Mouse (Mus musculus) G1E-ER4 (cell line): ENCODE results near the gene Psmc1. TPM values are rescaled to one million over a fixed set of nuclear protein-coding genes. Genes with fewer than 3 reads are reported as not detected.

ENCODE experiments used
- GATA1 ChIP-seq: IDR thresholded peaks from one replicate; pipeline ENCODE4 v1.8.0; 2012; ENCODE audit warnings: low read length, inconsistent platforms
- polyA plus RNA-seq: library from polyadenylated mRNA; stranded (reverse); fragments of >175 nt; gene quantifications from 2 replicates; pipeline ENCODE4 v1.2.3, GENCODE M21; 2012

Gene Psmc1
- polyA plus RNA-seq, 1 experiment = 11.4 TPM

DNA sequence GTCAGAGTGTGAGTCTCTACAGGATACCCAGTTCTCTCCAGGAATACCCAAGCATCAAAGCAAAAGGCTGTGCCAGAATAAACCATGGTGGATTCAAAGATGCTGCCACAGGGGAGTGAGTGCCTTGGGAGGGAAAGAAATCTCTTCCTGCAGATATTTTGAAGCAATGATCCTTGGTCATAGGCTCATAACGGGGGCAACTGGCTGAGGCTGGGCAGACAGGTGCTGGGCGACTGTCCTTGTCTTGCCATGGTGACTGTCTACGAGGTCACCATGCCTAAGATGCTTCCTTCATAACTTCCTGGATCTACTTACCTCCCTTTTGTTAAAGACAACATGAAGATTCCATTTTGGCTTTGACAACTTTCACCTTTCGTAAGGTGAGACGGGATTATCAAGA lies 5.4 kb upstream of the Psmc1 start:
- TF ChIP-seq GATA1 = no peak

DNA sequence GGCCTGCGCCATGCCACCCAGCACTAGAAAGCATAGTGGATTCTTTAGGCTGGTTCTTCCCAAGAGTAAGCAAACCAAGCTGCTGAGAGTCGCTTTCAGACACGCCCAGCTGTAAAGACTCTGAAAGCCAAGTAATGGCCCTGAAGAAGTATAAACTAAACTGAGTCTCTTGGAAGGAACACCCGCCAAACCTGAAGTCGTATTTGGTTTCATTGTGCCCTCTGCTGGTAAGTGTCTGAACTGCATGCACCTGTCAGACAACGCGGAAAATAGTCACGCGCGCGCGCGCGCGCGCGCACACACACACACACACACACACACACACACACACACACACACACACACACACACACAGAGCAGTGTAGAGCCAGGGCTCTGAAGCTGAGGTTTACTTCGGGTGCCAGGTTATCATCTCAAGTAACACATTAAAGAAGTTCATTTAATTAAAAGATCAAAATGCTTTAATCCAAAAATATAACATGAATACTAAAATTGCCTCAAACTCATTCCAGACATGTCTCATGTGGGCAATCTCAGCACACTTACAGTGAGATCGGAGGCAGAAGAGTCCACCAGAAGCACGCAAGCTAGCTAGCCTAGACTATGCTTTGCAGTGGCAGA lies 3.6 kb upstream of the Psmc1 start:
- no peak for TF ChIP-seq GATA1

DNA sequence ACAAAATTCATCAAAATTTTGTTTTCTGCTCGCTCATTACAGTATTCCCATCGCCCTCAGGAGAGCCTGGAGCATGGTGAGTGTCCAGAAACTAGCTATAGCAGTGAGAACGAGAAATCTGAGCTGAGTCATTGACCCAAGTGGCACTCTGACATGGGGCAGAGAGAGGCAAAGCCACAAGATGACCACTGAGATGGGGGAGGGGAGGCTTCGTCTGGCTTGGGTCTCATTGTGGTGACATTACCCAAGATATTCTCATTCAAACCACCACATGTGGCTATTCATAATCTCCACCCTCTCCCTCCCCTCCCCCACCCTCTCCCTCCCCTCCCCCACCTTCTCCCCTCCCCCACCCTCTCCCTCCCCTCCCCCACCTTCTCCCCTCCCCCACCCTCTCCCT lies 2.5 kb upstream of the Psmc1 start:
- no peak for TF ChIP-seq GATA1

DNA sequence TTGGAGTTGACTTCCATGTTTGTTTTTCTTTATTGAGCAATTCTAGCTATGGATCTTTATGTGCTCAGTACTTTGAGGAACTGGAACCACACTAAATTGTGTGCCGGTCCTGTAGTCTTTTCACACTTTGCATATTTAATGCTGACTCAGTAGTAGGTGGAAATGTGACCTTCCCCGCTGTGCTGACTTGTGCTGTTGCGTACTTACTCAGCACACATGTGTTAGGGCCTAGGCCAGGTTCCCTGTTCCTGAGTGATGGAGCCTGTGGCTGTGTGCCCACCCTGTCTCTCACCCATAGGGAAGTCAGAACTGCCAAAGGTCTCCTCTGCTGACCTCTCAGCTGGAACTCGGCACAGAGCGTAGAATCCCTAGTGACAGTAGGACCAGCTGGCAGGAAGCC lies 6.0 kb downstream of the Psmc1 start:
- TF ChIP-seq GATA1 = no peak

DNA sequence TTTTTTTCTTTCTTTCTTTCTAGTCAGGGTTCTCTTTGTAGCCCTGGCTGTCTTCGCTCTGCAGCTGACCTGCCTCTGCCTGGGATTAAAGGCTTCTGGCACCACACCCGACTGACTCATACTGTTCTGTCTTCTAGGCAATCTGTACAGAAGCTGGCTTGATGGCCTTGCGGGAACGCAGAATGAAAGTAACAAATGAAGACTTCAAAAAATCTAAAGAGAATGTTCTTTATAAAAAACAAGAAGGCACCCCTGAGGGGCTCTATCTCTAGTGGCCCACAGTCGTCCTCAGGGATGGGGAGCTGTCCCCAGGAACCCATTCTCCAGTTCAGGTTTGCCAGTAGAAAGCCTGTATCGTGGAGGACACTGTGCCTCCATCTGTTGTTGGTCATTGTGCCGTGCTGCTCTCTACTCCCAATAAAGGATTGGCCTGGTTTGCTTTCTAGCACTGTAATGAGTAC lies 13.0 kb downstream of the Psmc1 start:
- no peak for TF ChIP-seq GATA1

DNA sequence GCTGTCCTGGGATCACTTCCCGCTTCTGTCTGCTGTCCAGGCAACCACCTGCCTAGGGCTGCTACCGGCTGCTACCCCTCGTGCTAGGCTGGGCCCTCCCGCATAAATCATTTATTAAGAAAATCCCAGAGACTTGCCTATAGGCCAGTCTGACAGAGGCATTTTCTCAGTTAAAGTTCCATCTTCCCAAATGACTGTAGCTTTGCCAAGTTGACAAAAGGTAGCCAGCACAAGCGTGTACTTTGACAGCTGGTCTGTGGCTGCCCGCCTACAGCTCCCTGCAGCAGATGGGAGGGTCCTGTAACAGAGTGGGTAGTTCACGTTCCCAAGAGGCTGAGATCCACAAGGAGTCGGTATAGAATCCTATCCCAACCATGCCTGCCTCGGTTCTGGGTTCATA lies 13.5 kb downstream of the Psmc1 start:
- no peak for TF ChIP-seq GATA1

DNA sequence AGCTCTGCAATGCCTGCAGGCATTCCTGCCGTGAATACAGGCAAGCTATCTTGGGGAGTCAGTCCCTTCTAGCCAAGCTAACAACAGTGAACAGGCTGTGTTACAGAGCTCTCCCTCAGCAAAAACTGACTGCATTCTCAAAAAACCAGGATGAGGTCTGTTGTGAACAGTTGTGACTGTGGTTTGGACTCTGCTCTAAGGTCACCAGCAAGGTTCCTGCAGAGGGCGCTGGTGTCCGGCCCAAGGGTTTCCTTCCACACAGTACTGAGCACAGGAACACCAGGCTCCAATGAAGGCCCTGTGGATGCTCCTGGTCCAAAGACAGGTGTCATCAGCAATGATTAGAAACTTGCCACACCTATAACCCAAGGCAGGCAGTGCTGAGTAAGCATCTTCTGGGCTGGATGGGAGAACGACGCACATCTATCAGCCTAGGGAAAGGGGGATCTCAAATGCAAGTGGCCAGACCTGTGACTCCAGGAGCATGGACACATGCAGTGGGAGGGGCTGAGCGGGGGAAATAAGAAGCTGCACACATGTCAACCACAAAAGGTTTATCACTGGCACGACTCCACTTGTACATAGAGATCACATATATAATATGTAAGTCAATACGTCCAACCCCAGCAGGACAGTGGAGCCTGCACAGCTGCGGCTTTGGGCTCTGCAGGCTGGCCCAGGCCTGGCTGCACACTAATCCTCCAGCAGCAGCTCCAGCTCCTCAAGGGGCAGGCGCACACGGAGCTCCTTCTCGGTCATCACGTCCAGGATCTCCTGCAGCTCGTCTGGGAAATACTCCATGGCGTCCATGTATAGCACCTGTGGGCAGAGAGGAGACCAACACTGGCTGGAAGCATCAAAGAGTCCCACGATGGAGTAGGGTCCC lies 15.2 kb downstream of the Psmc1 start:
- no peak for TF ChIP-seq GATA1

DNA sequence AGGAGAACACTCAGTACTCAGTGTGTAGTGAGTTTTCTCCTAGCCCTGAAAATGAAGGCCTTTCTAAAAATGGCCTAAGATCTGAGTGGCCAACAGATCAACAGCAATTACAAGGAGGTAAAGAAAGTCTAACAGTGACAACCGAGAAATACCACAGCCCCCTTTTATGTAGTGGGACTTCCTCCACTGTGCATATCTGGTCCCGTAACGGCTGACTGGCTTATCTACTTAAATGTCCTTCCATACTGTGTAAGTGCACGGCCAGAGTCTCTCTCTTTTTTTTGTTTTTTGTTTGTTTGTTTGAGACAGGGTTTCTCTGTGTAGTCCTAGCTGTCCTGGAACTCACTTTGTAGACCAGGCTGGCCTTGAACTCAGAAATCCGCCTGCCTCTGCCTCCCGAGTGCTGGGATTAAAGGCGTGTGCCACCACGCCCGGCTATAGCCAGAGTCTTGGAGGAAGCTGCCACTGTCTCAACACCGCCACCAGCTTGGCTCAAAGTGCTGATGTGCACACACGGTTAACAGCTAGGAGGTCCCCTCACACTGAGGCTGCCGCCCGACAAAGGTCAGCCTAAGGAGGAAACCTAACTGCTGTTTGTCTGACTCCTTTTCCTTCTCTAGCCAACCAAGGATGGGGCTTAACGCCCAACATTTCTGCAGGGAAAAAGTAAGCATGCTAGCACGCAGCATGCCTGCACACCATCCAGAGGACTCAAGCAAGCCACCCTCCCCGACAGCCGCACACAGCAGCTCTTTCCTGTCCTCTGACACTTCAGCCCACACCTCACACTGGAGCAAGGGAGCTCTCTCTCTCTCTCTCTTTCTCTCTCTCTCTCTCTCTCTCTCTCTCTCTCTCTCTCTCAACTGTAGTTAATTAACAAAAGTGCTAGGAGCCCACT lies 17.3 kb downstream of the Psmc1 start:
- TF ChIP-seq GATA1 = no peak

DNA sequence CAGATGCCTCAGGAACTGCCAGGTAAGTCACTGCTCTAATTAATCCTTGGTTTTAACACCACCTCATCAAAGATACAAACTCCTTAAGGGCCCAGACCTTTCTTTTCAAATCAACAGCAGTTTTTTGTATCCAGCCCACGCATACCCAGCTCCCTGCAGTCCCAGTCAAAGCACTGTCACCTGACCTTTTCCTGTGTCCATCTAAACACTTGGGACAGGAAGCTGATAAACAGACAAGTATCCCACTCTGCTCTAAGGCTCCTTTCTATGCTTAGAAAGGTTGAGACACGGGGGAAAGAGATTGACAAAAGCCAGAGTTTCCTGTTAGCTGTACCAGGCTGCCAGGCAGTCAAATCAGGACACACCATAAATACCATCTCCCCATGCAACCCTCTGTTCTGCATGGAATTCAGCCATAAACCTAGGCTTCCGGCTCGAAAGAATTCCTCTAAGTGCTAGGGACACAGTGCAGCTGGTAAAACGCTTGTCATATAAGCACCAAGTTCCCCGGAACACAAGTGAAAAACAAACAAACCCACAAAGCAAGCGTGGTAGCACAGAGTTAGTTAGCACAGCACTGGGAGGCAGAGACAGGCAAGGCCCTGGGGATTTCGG lies 18.0 kb downstream of the Psmc1 start:
- TF ChIP-seq GATA1 = no peak

DNA sequence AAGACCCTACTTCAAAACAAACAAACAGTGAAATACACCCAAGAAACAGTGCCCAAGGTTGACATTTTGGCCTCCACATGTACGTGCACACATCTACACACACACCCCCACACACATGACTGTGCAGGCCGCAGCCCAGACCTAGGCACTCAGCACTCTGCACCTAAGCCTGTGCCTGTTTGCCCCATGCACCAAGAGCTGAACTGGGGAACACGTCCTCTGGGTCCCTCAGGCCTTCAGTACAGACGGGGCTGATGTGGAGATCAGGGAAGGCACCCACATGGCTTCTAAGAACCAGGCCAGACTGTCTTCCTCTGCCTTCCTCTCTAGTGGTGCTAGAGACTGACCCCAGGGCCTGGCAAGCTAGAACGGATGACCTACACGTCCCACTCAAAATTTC lies 18.6 kb downstream of the Psmc1 start:
- TF ChIP-seq GATA1 = no peak

DNA sequence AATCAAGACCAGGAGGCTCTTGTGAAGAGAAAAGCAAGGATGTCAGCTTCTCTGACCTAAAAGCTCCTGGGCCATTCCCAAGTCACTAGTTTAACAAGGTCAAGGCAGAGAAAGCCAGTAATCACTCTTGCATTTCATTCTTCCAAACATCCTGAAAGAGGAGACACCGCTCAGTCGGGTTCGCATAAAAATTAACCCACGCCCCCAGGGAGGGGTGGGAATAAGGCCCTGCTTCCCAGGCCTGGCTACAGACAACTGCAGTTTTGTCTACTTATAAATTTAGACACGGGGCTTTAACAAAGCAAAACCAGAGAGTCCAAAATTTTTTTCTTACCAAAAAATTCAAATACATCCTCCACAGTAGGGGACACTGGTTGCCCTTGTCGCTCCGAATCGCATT lies 19.0 kb downstream of the Psmc1 start:
- TF ChIP-seq GATA1 = no peak

DNA sequence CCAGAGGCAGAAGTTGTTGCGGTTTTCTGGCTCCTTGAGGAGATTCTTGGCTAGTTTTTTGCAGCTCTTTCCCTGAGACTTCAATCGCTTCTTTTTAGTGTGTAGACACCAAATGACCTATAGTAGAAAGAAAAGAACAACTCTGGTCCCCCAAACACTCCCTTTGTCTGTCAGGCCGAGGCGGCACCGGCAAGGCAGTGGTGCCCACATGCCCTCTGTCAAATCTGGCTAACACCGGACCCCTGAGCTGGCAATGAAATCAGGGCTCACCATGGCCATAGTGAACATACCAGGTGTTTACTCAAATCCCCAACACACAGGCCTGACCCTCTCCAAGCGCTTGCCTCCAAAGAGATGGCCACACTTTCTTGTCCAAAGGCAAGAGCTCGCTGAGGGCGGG lies 21.2 kb downstream of the Psmc1 start:
- no peak for TF ChIP-seq GATA1

DNA sequence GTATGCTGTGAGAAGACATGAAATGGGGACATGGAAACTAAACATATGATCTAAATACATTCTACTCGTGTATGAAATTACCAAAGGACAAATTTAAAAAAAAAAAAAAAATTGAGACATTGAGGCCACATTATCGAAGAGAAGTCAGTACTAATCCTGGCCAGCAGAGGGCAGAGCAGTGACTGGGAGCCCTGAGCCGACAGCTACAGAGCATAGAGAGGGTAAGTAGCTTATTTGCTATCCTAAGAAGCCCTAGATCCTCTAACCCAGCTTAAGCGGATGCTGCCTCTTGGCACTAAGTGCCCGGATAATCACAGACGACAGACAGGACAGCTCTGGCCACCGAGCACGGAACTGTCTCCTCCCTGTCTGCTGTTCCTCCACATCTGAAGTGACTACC lies 21.7 kb downstream of the Psmc1 start:
- TF ChIP-seq GATA1 = no peak

DNA sequence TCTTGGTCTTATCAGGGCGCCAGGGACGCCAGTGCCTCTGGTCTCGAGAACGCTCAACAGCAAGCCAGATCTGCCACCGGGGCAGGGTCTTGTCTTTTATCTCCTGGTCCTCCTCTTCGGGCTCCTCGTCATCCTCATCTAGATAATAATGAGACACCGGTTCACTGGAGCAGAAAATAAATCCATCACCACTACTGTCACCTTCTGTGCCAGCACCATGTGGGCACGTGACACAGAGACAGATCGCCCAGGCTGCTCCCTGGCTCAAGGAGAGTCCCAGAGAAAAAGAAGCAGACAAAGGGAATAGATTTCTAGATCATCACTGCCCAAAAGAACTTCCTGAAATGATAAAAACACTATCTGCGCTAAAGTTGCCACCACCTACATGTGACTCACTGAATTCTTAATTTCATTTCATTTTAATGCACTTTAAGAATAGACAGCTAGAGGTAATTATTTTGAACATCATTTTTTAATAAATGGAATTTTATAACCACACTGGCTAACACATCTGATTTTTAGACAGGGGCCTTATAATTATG lies 24.5 kb downstream of the Psmc1 start:
- no peak for TF ChIP-seq GATA1

DNA sequence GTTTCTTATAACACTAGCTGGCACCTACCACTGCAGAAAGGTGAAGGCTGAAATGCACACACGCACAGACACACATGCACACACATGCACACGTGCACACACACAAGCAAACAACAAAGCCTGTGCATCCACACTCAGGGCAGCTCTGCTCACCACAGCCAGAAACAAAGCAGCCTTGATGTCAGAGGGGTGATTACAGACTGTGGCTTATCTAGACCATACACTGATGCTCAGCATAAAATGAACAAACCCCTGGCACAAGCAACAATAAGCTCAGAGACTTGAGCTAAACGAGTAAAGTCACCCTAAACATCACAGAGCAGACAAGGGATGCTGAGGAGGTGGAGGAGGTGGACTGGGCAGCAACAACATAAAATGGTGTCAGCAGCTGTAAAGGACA lies 25.2 kb downstream of the Psmc1 start:
- no peak for TF ChIP-seq GATA1
